Mouse (Mus musculus) central nervous system, embryonic 14 days (tissue): ENCODE data around the gene Lcat. TPM values are rescaled to one million over a fixed set of nuclear protein-coding genes. Genes with fewer than 3 reads are reported as not detected.

ENCODE experiments used
- polyA plus RNA-seq: library from polyadenylated mRNA; depleted of rRNA; stranded (reverse); fragments of >200 nt; gene quantifications from 2 replicates; pipeline ENCODE4 v1.2.3, GENCODE M21; 2012; rRNA removed

Gene Lcat
- polyA plus RNA-seq, result 2.5 and 4.5 TPM in 2 replicates

GRCm38 (mm10) chr8:105943321-105943739 lies at the start of gene Lcat:
Gene Lcat, minus strand, starts transcription at chr8:105943382.

GRCm38 (mm10) chr8:105990856-105991387 lies 47.7 kb upstream of the Lcat start, which contains the start of gene Dus2:
Gene Dus2, plus strand, starts transcription at chr8:105991337.

GRCm38 (mm10) chr8:105979325-105979724 lies 36.1 kb upstream of the Lcat start, which contains the start of gene Dpep3:
Gene Dpep3, minus strand, starts transcription at chr8:105979429.

DNA sequence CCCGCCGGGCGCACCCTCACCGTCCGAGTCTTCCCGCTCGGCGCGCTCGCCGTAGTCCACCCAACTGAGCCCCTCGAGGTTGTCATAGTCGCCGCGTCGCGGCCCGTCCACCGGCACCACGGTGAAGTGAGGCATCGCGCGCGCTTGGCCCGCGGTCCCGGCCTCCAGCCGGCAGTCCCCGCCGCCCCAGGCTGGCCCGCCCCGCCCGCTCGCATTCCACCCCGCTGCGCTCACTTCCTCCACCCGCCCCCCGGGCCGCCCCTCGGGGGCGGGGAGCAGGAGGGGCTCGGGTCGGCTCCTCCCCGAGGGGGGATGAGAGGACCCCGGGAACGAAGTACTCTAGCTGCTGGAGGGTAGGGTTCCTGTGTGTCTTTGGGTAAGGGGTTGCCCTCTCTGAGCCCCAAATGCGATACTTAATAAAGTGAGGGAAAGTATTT lies 22.7 kb upstream of the Lcat start, which contains the start of gene Slc12a4:
Gene Slc12a4, minus strand, starts transcription at position 193 of the 437 bp plus-strand sequence.

DNA sequence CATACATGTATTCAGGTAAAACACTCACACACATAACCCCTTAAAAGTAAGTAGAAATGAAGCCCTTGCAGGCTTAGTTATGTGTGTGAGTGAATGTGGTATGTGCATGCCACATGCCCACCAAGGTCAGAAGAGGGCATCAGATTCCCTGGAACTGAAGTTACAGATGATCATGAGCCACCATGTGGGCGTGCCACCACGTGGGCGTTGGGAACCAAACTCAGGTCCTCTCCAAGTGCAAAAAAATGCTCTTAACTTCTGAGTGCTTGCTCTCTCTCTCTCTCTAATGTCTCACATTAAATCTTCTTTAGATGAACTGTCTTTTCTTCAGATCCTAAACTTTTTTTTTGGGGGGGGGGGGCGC lies 4.9 kb downstream of the Lcat start, which contains the start of gene Psmb10:
Gene Psmb10, minus strand, starts transcription at position 139 of the 364 bp plus-strand sequence.

DNA sequence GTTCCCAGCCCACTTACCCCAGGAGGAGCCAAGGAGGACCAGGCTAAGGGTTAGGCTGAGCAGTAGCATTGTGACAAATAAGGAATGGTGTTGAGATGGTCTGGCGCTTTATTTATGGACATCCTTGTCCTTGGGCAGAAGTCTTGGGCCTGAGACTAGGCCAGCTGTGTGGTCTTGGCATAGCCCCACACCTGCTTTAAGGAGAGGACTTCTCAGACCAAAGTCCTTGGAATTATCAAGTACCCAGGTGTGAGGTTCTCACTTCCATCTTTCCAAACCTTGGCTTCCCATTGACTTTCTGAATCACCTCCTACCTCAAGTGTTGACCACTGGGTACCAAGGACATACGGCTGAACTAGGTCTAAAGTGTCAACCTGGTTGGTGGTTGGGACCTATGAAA lies 9.4 kb downstream of the Lcat start, which contains the start of gene Ctrl:
Gene Ctrl, minus strand, starts transcription at position 101 of the 400 bp plus-strand sequence.

GRCm38 (mm10) chr8:105900180-105900940 lies 42.8 kb downstream of the Lcat start, which contains the start of gene Pskh1:
Gene Pskh1, plus strand, starts transcription at chr8:105900441.

DNA sequence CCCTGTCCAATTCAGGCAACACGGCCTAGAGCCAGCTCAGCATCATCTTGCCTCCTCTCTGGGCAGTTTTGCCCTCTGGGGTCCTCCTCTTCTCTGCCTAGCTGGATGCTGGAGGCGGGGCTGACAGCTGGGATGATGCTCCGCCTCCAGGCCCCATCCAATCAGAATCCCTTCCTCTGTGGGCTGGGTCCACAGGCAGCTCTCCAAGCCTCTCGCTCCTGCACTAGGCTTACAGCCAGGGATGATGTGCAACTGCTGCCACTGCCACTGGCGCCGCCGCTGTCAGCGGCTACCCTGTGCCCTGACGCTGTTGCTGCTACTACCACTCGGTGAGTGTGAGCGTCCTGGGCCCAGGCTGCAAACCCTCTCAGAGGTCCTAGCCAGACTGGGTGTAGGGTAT lies 49.8 kb downstream of the Lcat start, which contains the start of gene Nrn1l:
Gene Nrn1l, plus strand, starts transcription at position 229 of the 400 bp plus-strand sequence.

Other genes with a start within 250 kb of the Lcat start
- gene Acd, start 242.3 kb downstream of the Lcat start, polyA plus RNA-seq, result 63.0 and 63.9 TPM in 2 replicates
- gene Pard6a, start 242.2 kb downstream of the Lcat start, polyA plus RNA-seq, result 39.2 and 42.0 TPM in 2 replicates
- 0.07 and 0.14 TPM in 2 replicates for gene 4933405L10Rik, start 235.7 kb downstream of the Lcat start, polyA plus RNA-seq
- 30.9 and 31.2 TPM in 2 replicates for gene Enkd1, start 235.2 kb downstream of the Lcat start, polyA plus RNA-seq
- gene Gfod2, start 184.7 kb downstream of the Lcat start, polyA plus RNA-seq, result 51.1 and 52.5 TPM in 2 replicates
- 33.4 and 35.4 TPM in 2 replicates for gene Ranbp10, start 116.0 kb downstream of the Lcat start, polyA plus RNA-seq
- gene Tsnaxip1, start 115.7 kb downstream of the Lcat start, polyA plus RNA-seq, result 0.51 and 0.74 TPM in 2 replicates
- 101 and 102 TPM in 2 replicates for gene Cenpt, start 90.1 kb downstream of the Lcat start, polyA plus RNA-seq
- gene Thap11, start 88.2 kb downstream of the Lcat start, polyA plus RNA-seq, result 59.7 and 67.0 TPM in 2 replicates
- 236 and 293 TPM in 2 replicates for gene Nutf2, start 82.8 kb downstream of the Lcat start, polyA plus RNA-seq
- gene Edc4, start 62.5 kb downstream of the Lcat start, polyA plus RNA-seq, result 76.2 and 83.8 TPM in 2 replicates
- gene Nrn1l, start 49.8 kb downstream of the Lcat start, polyA plus RNA-seq, result 1.2 and 1.3 TPM in 2 replicates
- 19.6 and 25.0 TPM in 2 replicates for gene Pskh1, start 42.9 kb downstream of the Lcat start, polyA plus RNA-seq
- 6.8 and 7.4 TPM in 2 replicates for gene Ctrl, start 9.5 kb downstream of the Lcat start, polyA plus RNA-seq
- 47.3 and 56.2 TPM in 2 replicates for gene Psmb10, start 4.9 kb downstream of the Lcat start, polyA plus RNA-seq
- 15.2 and 30.7 TPM in 2 replicates for gene Slc12a4, start 22.7 kb upstream of the Lcat start, polyA plus RNA-seq
- not detected in 2 replicates for gene Dpep3, start 36.0 kb upstream of the Lcat start, polyA plus RNA-seq
- gene Dus2, start 48.0 kb upstream of the Lcat start, polyA plus RNA-seq, result 21.1 and 25.0 TPM in 2 replicates
- gene Dpep2nb, start 62.6 kb upstream of the Lcat start, polyA plus RNA-seq, result not detected in 2 replicates
- 13.3 and 13.7 TPM in 2 replicates for gene Ddx28, start 68.5 kb upstream of the Lcat start, polyA plus RNA-seq
- 11.4 and 13.4 TPM in 2 replicates for gene Nfatc3, start 115.5 kb upstream of the Lcat start, polyA plus RNA-seq
- gene Esrp2, start 193.6 kb upstream of the Lcat start, polyA plus RNA-seq, result 0.27 and 4.7 TPM in 2 replicates
- 12.7 and 15.6 TPM in 2 replicates for gene Pla2g15, start 207.0 kb upstream of the Lcat start, polyA plus RNA-seq
- 50.0 and 55.4 TPM in 2 replicates for gene Slc7a6, start 225.5 kb upstream of the Lcat start, polyA plus RNA-seq